Mouse (Mus musculus): ENCODE measurements around the gene Gm20388.

- TF ChIP-seq CTCF (IDR thresholded peaks at IDR 0.05; ENCODE audit: control insufficient read depth, insufficient read depth, low read length): no peak
- no peak for TF ChIP-seq POLR2A (IDR thresholded peaks at IDR 0.05; ENCODE audit: borderline replicate concordance, control insufficient read depth, low read depth, low read length)
These were observed 2364.2 kb downstream of the Gm20388 start for GRCm38 (mm10) chr8:122274651-122275391.

Measured in bone marrow, adult 2 months (tissue).